Mouse (Mus musculus): Measurements from ENCODE around the gene Lpp. TPM values are rescaled to one million over a fixed set of nuclear protein-coding genes. Genes with fewer than 3 reads are reported as not detected.

Gene Lpp
- total and polyA plus RNA-seq, 2 experiments from 2014 or later: 8.4 to 13.1 TPM

- DNase-seq (ENCODE audit: low spot score) (no peak), ATAC-seq (peak; percentile 48; the same call in 1 of the 2 replicates)
- H3K27ac ChIP-seq: peak overlapping the region; percentile 54
- no peak overlapping the region for H3K4me3 ChIP-seq (ENCODE audit: low read length)
- no peak overlapping the region for H3K9ac ChIP-seq (replicated peaks; ENCODE audit: low read length)
- WGBS: 58% methylated on average over 7 of the region's 7 CpGs
- no peak overlapping the region for H3K4me2 ChIP-seq (ENCODE audit: low read depth, low read length)
- H3K27me3 ChIP-seq (ENCODE audit: insufficient read depth, low read length): no peaks in the 10 kb centered on the region
- H3K36me3 ChIP-seq (ENCODE audit: insufficient read depth, low read length): no peaks in the 10 kb centered on the region
- H3K4me1 ChIP-seq (ENCODE audit: insufficient read depth, low read length): peaks cover 10% of the 10 kb centered on the region
- no peak for TF ChIP-seq CTCF (IDR thresholded peaks at IDR 0.05; ENCODE audit: low read depth)
- no peaks in the 10 kb centered on the region for H3K9me3 ChIP-seq (ENCODE audit: low read length)
These were observed 520.5 kb downstream of the Lpp start for GRCm38 (mm10) chr16:24913641-24914392.

GRCm38 (mm10) chr16:24914393-24914751, 521.1 kb downstream of the Lpp start:
- Histone ChIP-seq H3K4me1 (ENCODE audit: insufficient read depth, low read length) (peaks cover 8% of the 10 kb centered on the region), H3K27me3 (ENCODE audit: insufficient read depth, low read length) (no peaks in the 10 kb centered on the region), H3K9ac (replicated peaks; ENCODE audit: low read length) (no peak overlapping the region), H3K27ac (peak overlapping the region; percentile 54; the same call in 1 of the 2 replicates), H3K4me2 (ENCODE audit: low read depth, low read length) (no peak overlapping the region), H3K9me3 (ENCODE audit: low read length) (no peaks in the 10 kb centered on the region), H3K4me3 (ENCODE audit: low read length) (no peak overlapping the region), H3K36me3 (ENCODE audit: insufficient read depth, low read length) (no peaks in the 10 kb centered on the region)
- no peak for TF ChIP-seq CTCF (IDR thresholded peaks at IDR 0.05; ENCODE audit: low read depth)
- WGBS: 19% methylated on average over 3 of the region's 3 CpGs
- ATAC-seq (peak; percentile 92), DNase-seq (ENCODE audit: low spot score) (peak; percentile 87)

GRCm38 (mm10) chr16:24915470-24915869, 522.2 kb downstream of the Lpp start:
- H3K4me1 ChIP-seq (ENCODE audit: insufficient read depth, low read length): peaks cover 8% of the 10 kb centered on the region
- no peak for TF ChIP-seq CTCF (IDR thresholded peaks at IDR 0.05; ENCODE audit: low read depth)
- H3K9ac ChIP-seq (replicated peaks; ENCODE audit: low read length): no peak overlapping the region
- WGBS: 90% methylated on average over 4 of the region's 4 CpGs
- H3K9me3 ChIP-seq (ENCODE audit: low read length): no peaks in the 10 kb centered on the region
- H3K4me2 ChIP-seq (ENCODE audit: low read depth, low read length): no peak overlapping the region
- H3K4me3 ChIP-seq (ENCODE audit: low read length): no peak overlapping the region
- no peak overlapping the region for H3K27ac ChIP-seq
- H3K36me3 ChIP-seq (ENCODE audit: insufficient read depth, low read length): no peaks in the 10 kb centered on the region
- no peaks in the 10 kb centered on the region for H3K27me3 ChIP-seq (ENCODE audit: insufficient read depth, low read length)
- no peak for ATAC-seq
- DNase-seq (ENCODE audit: low spot score): no peak

- Histone ChIP-seq H3K4me3 (ENCODE audit: low read length) (no peak overlapping the region), H3K4me2 (ENCODE audit: low read depth, low read length) (peak overlapping the region; percentile 30; the same call in 1 of the 2 replicates), H3K27ac (no peak overlapping the region), H3K4me1 (ENCODE audit: insufficient read depth, low read length) (no peaks in the 10 kb centered on the region), H3K9ac (replicated peaks; ENCODE audit: low read length) (no peak overlapping the region), H3K9me3 (ENCODE audit: low read length) (no peaks in the 10 kb centered on the region), H3K27me3 (ENCODE audit: insufficient read depth, low read length) (no peaks in the 10 kb centered on the region), H3K36me3 (ENCODE audit: insufficient read depth, low read length) (no peaks in the 10 kb centered on the region)
- TF ChIP-seq CTCF (IDR thresholded peaks at IDR 0.05; ENCODE audit: low read depth): no peak
- 31% methylated on average over 11 of the region's 11 CpGs for whole genome bisulfite sequencing
- DNase-seq (ENCODE audit: low spot score) (no peak), ATAC-seq (no peak)
These were observed 526.2 kb downstream of the Lpp start for GRCm38 (mm10) chr16:24919349-24920012.

GRCm38 (mm10) chr16:24930070-24930469, 536.8 kb downstream of the Lpp start:
- no peaks in the 10 kb centered on the region for H3K4me1 ChIP-seq (ENCODE audit: insufficient read depth, low read length)
- no peak overlapping the region for H3K9ac ChIP-seq (replicated peaks; ENCODE audit: low read length)
- H3K27me3 ChIP-seq (ENCODE audit: insufficient read depth, low read length): no peaks in the 10 kb centered on the region
- H3K36me3 ChIP-seq (ENCODE audit: insufficient read depth, low read length): no peaks in the 10 kb centered on the region
- no peak overlapping the region for H3K4me2 ChIP-seq (ENCODE audit: low read depth, low read length)
- no peak for ATAC-seq
- TF ChIP-seq CTCF (IDR thresholded peaks at IDR 0.05; ENCODE audit: low read depth): no peak
- DNase-seq (ENCODE audit: low spot score): no peak
- H3K27ac ChIP-seq: no peak overlapping the region
- H3K4me3 ChIP-seq (ENCODE audit: low read length): no peak overlapping the region
- no peaks in the 10 kb centered on the region for H3K9me3 ChIP-seq (ENCODE audit: low read length)

- ATAC-seq (no peak), DNase-seq (ENCODE audit: low spot score) (peak; percentile 61)
- WGBS: 42% methylated on average over 5 of the region's 5 CpGs
- no peak overlapping the region for H3K4me2 ChIP-seq (ENCODE audit: low read depth, low read length)
- H3K36me3 ChIP-seq (ENCODE audit: insufficient read depth, low read length): no peaks in the 10 kb centered on the region
- H3K9me3 ChIP-seq (ENCODE audit: low read length): no peaks in the 10 kb centered on the region
- H3K27me3 ChIP-seq (ENCODE audit: insufficient read depth, low read length): no peaks in the 10 kb centered on the region
- H3K4me1 ChIP-seq (ENCODE audit: insufficient read depth, low read length): no peaks in the 10 kb centered on the region
- no peak overlapping the region for H3K9ac ChIP-seq (replicated peaks; ENCODE audit: low read length)
- H3K27ac ChIP-seq: no peak overlapping the region
- TF ChIP-seq CTCF (IDR thresholded peaks at IDR 0.05; ENCODE audit: low read depth): no peak
- H3K4me3 ChIP-seq (ENCODE audit: low read length): no peak overlapping the region
These were observed 537.3 kb downstream of the Lpp start for GRCm38 (mm10) chr16:24930621-24931020.

GRCm38 (mm10) chr16:24932816-24933215, 539.5 kb downstream of the Lpp start:
- H3K4me1 ChIP-seq (ENCODE audit: insufficient read depth, low read length): no peaks in the 10 kb centered on the region
- WGBS: 63% methylated on average over 3 of the region's 3 CpGs
- H3K9ac ChIP-seq (replicated peaks; ENCODE audit: low read length): no peak overlapping the region
- DNase-seq (ENCODE audit: low spot score) (no peak), ATAC-seq (no peak)
- H3K36me3 ChIP-seq (ENCODE audit: insufficient read depth, low read length): no peaks in the 10 kb centered on the region
- no peak overlapping the region for H3K27ac ChIP-seq
- no peak for TF ChIP-seq CTCF (IDR thresholded peaks at IDR 0.05; ENCODE audit: low read depth)
- no peak overlapping the region for H3K4me2 ChIP-seq (ENCODE audit: low read depth, low read length)
- no peak overlapping the region for H3K4me3 ChIP-seq (ENCODE audit: low read length)
- H3K9me3 ChIP-seq (ENCODE audit: low read length): no peaks in the 10 kb centered on the region
- no peaks in the 10 kb centered on the region for H3K27me3 ChIP-seq (ENCODE audit: insufficient read depth, low read length)

Data from hindbrain, postnatal 0 days (tissue).